Mouse (Mus musculus) liver (tissue): ENCODE results near the gene S1pr4.

Source experiments
- DNase-seq: peaks from one replicate; pipeline ENCODE4 v3.0.0-alpha.2; 2020; ENCODE audit warnings: mixed read lengths

S1pr4 gene

GRCm38 (mm10) chr10:81500032-81500431 lies at the start of gene S1pr4:
Gene S1pr4 (minus strand): TSS chr10:81500132.
- DNase-seq: no peak

- DNase-seq: no peak
Observed at GRCm38 (mm10) chr10:81548944-81549343, 49.0 kb upstream of the S1pr4 start.

GRCm38 (mm10) chr10:81546788-81547571 lies 47.0 kb upstream of the S1pr4 start:
- DNase-seq: no peak

GRCm38 (mm10) chr10:81546332-81546731 lies 46.4 kb upstream of the S1pr4 start:
- peak; percentile 72 for DNase-seq

- peak; percentile 100 for DNase-seq
Observed at GRCm38 (mm10) chr10:81545161-81545747, 45.3 kb upstream of the S1pr4 start, which contains the start of gene Gna11. Gene Gna11 (minus strand): TSS chr10:81545190.

GRCm38 (mm10) chr10:81544296-81545160 lies 44.6 kb upstream of the S1pr4 start:
- no peak for DNase-seq

- DNase-seq: no peak
Observed at GRCm38 (mm10) chr10:81543633-81544032, 43.7 kb upstream of the S1pr4 start.

- no peak for DNase-seq
Observed at GRCm38 (mm10) chr10:81542727-81543460, 43.0 kb upstream of the S1pr4 start.

- DNase-seq: peak; percentile 46
Observed at GRCm38 (mm10) chr10:81541803-81542202, 41.9 kb upstream of the S1pr4 start.

GRCm38 (mm10) chr10:81541363-81541762 lies 41.4 kb upstream of the S1pr4 start:
- no peak for DNase-seq

- no peak for DNase-seq
Observed at GRCm38 (mm10) chr10:81538321-81539048, 38.6 kb upstream of the S1pr4 start.

- no peak for DNase-seq
Observed at GRCm38 (mm10) chr10:81537429-81537828, 37.5 kb upstream of the S1pr4 start.

- DNase-seq: no peak
Observed at GRCm38 (mm10) chr10:81536734-81537133, 36.8 kb upstream of the S1pr4 start.

GRCm38 (mm10) chr10:81534826-81535225 lies 34.9 kb upstream of the S1pr4 start:
- no peak for DNase-seq

GRCm38 (mm10) chr10:81526779-81527178 lies 26.8 kb upstream of the S1pr4 start:
- peak; percentile 86 for DNase-seq

GRCm38 (mm10) chr10:81525017-81525694 lies 25.2 kb upstream of the S1pr4 start:
- DNase-seq: peak; percentile 85

GRCm38 (mm10) chr10:81524051-81524605 lies 24.2 kb upstream of the S1pr4 start, which contains the start of gene Gna15:
Gene Gna15 (minus strand): TSS chr10:81524225.
- DNase-seq: peak; percentile 52

GRCm38 (mm10) chr10:81523570-81523969 lies 23.6 kb upstream of the S1pr4 start:
- peak; percentile 48 for DNase-seq

GRCm38 (mm10) chr10:81523142-81523541 lies 23.2 kb upstream of the S1pr4 start:
- DNase-seq: no peak

GRCm38 (mm10) chr10:81519978-81520365 lies 20.0 kb upstream of the S1pr4 start:
- no peak for DNase-seq
